Mouse (Mus musculus) small intestine, adult 2 months (tissue): ENCODE measurements around the gene Ephx4.

ENCODE experiments used
- CTCF ChIP-seq: fragments of 200-500 bp; IDR thresholded peaks from 2 replicates; pipeline ENCODE4 v1.5.1; 2012; ENCODE audit warnings: low read depth, mild to moderate bottlenecking, control low read depth, inconsistent platforms, low read length, moderate library complexity, mixed read lengths; ENCODE audit not compliant: insufficient replicate concordance, insufficient read length; ENCODE audit errors: extremely low read depth
- POLR2A ChIP-seq: fragments of 200-500 bp; IDR thresholded peaks from 2 replicates; pipeline ENCODE4 v1.6.1; 2012; ENCODE audit warnings: low read depth, mild to moderate bottlenecking, control low read depth, inconsistent platforms, low read length, moderate library complexity

DNA sequence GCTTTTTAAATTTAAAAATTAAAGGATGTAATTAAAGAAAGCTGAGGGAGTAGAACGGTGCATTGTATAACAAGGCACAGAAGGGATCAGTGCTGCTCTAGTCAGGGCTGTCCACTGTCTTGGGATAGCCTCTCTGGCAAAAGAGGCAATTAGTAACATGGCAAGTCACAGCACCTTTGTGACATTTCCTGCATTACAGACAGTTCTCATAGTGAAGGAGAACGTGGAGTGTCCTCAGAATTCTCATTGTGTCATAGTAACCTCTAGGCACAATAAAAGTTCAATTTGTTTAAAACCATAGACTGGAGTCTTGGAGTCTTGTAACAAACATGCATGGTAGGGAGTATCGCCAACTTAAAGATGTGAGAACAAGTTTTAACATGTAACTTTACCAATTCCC is 28.7 kb downstream of the Ephx4 start, which contains the start of gene Lpcat2b:
- TF ChIP-seq CTCF (no peak), POLR2A (no peak)
